Mouse (Mus musculus) adrenal gland (tissue): ENCODE data around the gene Znrf4.

ENCODE experiments used
- intact Hi-C: fragments of 180-260 bp; cut with DNase I; formaldehyde crosslinking; loops from one replicate; pipeline ENCODE4 v1.15.1; 2025

The Znrf4 gene

GRCm38 (mm10) chr17:56537912-56538311 lies 25.7 kb upstream of the Znrf4 start:
- intact Hi-C loops = no loop called here

- intact Hi-C loops = no loop called here
Measured at GRCm38 (mm10) chr17:56536874-56537273, 24.6 kb upstream of the Znrf4 start.

DNA sequence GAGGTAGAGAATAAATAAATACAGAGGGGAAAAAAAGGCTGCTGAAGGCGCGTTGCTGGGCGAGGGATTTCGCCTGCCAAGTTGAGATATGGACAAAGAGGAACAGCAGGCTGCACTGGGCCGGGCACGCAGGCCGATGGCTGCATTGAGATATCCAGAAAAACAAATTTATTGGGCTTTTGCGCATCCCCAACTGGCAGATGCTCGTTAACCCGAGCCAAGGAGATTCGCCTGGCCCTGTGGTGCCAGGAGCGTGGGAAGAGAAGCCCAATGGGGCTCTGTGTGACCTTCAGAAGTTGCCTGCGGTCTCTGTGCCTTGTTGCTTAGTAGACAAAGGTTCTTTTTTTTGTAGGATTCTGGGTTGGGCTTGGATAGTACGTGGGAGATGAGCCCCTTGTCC lies 24.0 kb upstream of the Znrf4 start:
- intact Hi-C loops = no loop called here

DNA sequence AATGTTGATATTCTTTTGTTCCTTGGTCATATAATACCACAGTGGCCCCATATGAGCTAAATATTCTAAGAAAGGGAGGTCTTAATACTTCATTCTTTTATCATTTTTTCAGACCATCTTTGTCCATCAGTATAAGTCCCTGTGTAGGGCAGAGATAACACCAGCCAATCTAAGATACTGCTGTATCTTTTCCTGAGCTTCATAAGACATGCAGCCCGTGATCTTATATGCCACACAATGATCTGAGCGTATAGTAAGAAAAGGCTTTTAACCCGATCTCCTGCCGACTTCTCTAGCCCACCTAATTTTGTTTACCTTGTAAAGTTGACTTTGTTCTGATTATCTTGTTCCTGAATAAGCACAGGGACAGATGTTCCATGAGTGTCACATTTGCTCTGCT lies 12.7 kb upstream of the Znrf4 start:
- intact Hi-C loops = no loop called here

- intact Hi-C loops = no loop called here
Measured at GRCm38 (mm10) chr17:56522744-56523143, 10.5 kb upstream of the Znrf4 start.

- intact Hi-C loops = no loop called here
Measured at GRCm38 (mm10) chr17:56515690-56516410, 3.6 kb upstream of the Znrf4 start.

DNA sequence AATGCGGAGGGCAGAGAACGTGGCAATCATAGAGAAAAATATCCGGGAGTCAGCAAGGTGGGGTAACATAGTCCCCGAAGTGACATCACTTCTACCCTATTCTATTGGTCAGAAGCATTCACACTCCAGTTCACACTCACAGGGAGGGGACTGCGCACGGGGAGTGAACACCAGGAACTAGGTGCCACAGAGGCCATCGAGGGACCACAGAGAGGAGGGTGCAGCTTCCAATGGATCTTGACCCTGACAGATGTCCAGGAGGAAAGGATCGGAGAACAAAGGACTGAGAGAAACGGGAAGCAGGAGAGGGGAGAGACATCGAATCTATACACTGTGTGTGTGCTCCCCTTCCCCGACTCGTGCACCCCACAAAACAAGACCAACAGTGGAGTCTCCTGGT lies 2.7 kb upstream of the Znrf4 start:
- intact Hi-C loops = no loop called here

DNA sequence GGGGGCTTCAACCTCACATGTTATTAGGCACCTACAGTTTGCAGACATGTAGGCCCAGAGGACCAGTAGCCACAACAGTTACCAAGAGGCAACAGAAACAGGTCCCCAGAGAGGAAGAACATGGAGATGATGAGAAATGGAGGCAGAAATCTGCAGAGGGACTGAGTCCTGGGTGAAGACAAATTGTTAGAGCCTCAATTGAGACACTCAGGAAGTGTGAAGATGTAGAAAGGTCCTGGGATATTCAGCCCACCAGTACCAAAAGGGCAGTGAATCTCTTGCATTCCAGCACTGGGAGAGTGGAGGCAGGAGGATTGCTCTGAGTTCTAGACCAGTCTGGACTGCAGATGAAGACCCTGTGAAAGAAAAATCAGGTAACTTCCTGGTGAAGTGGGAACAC lies 2.1 kb upstream of the Znrf4 start:
- intact Hi-C loops = no loop called here

- intact Hi-C loops = no loop called here
Measured at GRCm38 (mm10) chr17:56511707-56512090, 532 bp downstream of the Znrf4 start.

DNA sequence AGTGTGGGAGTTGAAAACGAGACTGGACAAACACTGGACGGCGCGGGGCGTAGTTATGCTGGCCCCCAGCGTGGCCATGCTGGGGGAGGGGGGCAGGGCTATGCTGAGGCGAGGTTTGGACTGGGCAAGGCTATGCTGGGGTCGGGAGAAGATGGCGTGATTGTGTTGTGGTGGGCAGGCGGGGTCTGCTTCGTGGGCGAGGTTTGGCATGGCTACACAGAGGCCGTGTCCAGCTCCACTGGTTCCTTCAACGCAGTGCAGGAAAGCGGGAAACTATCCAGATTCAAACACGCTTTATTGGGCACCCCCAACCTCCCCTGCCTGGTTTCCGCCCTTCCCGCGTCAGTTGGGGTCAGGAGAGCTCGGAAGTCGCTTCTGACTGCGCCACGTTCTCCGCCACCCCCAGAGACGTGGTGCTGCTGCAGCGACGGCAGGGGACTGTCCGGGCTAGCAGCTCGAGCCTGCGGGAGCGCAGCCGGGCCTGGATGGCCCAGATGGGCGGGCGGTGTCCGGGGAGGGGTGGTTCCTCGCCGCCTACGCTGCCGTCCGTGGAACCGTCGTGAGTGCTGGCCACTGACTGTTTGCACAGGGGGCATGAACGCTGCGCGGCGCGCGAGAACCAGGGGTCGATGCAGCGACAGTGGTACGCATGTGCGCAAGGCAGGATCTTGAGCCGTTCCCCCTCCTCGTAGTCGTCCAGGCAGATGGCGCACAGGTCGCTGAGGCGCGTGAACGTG lies 1.1 kb downstream of the Znrf4 start:
- intact Hi-C loops = no loop called here

GRCm38 (mm10) chr17:56510473-56510969 lies 1.7 kb downstream of the Znrf4 start:
- intact Hi-C loops = no loop called here

DNA sequence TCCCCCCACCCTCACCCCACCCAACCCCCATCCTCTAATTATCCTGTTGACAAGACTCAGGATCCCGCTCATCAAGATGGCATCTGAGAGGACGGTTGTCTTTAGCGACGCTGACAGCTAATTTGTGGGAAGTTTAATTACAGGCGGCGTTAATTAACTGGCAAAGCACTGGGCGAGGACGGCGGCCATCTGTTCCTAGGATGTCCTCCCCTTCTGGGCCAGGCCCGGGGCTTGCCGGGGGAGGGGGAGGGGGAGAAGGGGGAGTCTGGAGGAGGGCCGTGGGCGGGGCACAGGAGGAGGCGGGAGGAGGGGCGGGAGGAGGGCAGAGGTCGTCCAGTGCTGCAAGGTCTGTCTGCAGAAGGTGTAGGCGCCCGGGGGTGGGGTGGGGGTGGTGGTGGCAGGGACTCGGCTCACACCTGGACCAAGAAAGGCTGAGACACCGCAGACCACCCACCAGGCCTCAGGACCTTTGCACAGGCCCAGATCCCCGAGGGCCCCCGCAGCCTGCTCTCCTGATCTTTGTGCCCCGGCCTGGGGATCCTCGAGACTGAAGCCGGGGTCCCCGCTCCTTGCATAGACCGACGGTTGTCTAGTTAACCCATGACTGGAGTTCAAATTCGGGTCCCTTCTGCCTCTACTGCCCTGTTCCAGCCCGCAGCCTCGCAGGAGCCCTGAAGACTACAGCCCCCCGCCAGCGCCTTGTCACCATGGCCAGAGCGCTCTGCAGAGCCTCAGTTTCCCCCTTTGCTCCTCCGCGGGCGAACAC lies 2.3 kb downstream of the Znrf4 start:
- intact Hi-C loops = no loop called here

DNA sequence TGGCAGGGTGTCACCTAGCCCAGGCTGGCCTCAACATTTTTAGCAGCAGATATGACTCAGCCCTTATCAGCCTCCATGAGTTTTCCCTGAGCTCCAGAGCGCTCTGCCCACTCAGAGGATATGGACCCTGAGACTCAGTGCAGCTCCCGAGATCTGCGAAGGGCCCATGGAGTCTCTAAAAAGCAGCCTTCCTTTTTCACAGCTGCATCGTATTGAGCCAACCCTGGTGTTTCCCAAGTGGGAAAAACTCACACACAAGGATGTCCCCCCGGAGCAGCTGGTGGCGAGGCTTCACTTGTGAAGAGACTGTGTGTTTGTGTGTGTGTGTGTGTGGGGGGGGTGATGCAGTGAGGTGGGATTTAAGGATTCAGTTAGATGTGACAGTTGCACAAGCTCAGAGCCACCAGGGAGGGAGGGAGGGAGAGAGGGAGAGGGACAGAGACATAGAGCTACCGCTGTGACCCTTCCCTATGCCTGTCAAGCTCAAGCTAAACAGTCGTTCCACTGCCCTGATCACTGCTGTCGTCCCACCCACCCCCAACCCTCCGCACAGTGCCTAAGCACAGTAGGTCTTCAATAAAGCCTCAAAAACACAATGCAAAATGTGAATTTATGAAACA lies 3.1 kb downstream of the Znrf4 start:
- intact Hi-C loops = no loop called here

GRCm38 (mm10) chr17:56507161-56508068 lies 4.8 kb downstream of the Znrf4 start:
- intact Hi-C loops = no loop called here

DNA sequence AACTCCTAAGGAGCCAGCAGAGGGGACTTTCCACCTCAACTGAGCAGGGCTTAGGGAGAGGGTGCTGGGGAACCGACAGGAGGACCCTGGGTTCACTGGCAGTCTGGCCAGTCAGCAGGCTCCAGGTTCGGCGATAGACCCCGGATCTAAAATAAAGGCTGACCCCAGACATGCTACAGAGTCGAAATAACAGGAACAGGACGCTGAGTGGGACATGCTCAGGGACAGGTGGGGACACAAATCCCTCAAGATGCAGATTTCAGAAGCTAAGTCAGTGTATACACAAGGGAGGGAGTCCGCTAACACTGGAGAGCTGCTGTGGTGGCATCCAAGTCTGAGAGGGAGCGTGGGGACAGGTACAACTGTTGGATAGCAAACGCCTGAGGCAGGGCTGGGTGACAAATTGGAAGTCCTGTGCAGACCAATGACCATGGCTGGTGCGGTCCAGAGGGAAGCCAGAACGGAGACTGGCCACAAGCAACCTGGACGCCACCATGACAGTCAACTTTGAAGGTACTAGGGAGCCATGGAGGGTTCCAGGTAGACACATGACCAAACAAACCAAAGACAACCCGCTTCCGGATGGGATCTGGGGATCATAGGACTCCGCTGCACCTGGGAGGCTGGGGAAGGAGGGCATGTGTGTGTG lies 5.7 kb downstream of the Znrf4 start:
- intact Hi-C loops = no loop called here

DNA sequence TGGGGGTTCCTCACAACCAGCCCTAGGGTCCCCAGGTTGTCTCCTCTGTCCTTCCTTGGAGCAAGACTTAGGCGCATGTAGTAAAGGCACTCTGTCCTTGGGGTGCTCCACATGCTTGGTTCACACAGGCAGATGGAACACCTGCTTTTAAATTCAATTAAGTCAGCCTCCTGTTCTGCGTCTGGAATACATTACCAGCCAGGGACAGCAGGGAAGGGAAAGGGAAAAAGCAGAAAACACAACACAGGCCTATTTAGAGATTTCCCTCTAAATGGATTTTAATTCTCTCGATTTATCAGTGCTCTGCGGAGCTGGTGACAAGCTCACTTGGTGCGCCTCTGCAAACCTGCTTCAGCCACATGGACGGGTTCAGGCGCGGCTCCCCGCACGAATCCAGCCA lies 6.8 kb downstream of the Znrf4 start:
- intact Hi-C loops = no loop called here

- intact Hi-C loops = loop anchor here (5.0 kb wide), 1 partner anchor 50 kb away; the partner anchor contains the start of gene Gm20219
Measured at GRCm38 (mm10) chr17:56502526-56502925, 9.7 kb downstream of the Znrf4 start.

DNA sequence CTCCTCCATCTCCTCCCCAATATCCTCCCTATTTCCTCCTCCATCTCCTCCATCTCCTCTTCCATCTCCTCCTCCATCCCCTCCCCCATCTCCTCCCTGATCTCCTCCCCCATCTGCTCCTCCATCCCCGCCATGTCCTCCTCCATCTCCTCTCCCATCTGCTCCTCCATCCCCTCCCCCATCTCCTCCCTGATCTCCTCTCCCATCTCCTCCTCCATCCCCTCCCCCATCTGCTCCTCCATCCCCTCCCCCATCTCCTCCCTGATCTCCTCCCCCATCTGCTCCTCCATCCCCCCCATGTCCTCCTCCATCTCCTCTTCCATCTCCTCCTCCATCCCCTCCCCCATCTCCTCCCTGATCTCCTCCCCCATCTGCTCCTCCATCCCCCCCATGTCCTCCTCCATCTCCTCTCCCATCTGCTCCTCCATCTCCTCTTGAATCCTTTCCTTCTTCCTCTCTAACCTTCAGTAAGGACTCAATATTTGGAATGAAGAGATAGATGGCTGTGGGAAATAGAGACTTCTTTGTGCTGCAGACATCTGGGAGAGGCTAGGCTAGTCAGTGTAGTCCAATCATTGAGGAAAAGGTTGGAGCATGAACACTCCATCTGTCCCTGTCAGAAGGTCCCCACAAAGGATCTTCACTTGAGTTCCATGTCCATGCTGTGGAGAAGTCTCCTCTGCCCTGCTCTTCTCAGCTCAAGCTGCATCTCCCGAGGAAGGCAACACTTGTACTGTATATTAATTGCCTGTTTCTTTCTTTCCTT lies 10.4 kb downstream of the Znrf4 start:
- intact Hi-C loops = loop anchor here (5.0 kb wide), 1 partner anchor 50 kb away; the partner anchor contains the start of gene Gm20219

DNA sequence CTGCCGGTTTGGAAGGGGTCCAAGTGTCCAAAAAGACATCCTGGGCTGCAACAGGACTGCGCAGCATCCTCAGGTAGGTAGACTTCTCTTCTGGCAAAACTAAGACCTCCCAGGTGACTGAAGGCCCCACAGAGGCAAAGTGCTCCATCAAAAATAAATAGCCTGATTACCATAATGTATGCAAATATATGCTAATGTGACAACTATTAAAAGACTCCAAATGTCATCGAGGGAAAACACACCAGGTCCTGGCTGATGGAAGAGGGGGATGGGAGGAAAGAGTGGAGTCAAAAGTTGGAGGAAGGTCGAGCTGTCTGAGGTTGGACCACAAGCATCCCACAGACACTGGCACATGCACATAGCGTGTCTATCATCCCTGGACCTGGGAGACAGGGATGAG lies 13.0 kb downstream of the Znrf4 start:
- intact Hi-C loops = no loop called here
